Mouse (Mus musculus) splenic B cell, adult 2 months (primary cell): ENCODE measurements at regions not wholly inside any gene's neighbourhood (a gene's known extent, or its start where the extent isn't known, plus 50 kb on each side); places are given as distances from the start of the nearest gene placed in this dataset.

Source experiments
- DNase-seq: peaks from one replicate; pipeline ENCODE4 v3.0.0-alpha.2; 2011; ENCODE audit warnings: low read depth, low spot score
- H3K27me3 ChIP-seq: 2 replicates; pipeline ENCODE4 v1.6.1; 2012; ENCODE audit warnings: mild to moderate bottlenecking, low read length, moderate library complexity, mixed read lengths; ENCODE audit not compliant: control insufficient read depth, poor library complexity, insufficient read depth, severe bottlenecking
- H3K36me3 ChIP-seq: 2 replicates; pipeline ENCODE4 v1.6.1; 2012; ENCODE audit warnings: mild to moderate bottlenecking, low read length, moderate library complexity, mixed read lengths; ENCODE audit not compliant: control insufficient read depth, poor library complexity, insufficient read depth, severe bottlenecking

GRCm38 (mm10) chr1:154147001-154147571 lies 53.9 kb upstream of the Zfp648 start:
- Histone ChIP-seq H3K27me3 (no peaks in the 10 kb centered on the region), H3K36me3 (no peaks in the 10 kb centered on the region)
- DNase-seq = no peak

DNA sequence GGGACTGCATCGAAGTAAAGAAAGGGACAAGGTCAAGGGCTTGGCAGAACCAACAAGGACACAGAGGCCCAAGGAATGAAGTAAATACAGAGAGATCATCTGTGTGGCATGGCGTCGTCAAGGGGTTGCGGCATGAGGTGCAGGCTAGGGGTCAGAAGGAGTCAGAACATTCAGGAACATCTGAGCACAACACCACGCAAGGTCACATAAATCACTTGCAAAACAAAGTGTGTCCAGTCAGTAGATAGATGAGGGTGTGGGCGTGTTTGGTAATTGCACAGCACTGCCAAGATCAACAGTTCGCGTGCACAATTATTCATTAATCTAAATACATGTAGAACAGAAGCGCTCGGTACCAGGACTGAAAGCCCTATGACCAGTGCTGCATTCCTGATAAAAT lies 52.0 kb upstream of the Zfp648 start:
- Histone ChIP-seq H3K36me3 (no peaks in the 10 kb centered on the region), H3K27me3 (no peaks in the 10 kb centered on the region)
- DNase-seq = no peak

DNA sequence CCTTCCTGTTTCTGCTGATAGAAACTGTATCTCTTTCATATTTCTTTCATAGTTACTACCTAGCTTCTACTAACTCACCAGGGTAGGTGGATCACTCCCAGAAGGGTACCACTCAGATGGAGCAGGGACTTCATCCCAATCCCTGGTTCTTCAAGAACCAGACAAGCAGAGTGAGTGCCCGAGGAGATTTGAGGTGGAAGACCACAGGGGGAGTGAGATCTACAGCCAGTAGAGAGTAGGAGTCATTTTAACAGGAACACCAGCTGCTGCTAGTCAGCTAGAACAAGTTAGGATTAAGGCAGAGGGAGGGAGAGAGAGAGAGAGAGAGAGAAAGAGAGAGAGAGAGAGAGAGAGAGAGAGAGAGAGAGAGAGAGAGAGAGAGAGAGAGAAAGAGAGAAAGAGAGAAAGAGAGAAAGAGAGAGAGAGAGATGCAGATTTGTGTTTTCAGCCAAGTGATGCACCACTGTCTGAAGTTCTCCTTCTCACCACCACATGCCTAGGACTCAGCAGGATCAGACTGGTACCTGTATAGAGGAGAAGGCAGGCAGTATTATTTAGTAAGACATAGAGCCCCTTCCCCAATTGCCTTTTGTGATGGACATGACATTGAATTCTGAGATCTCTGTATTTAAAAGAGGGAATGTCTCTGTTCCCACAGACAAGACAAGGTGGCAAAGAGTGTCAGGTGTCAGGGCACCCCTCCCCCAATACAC lies 51.4 kb upstream of the Zfp648 start:
- no peaks in the 10 kb centered on the region for H3K27me3 ChIP-seq
- no peak for DNase-seq

DNA sequence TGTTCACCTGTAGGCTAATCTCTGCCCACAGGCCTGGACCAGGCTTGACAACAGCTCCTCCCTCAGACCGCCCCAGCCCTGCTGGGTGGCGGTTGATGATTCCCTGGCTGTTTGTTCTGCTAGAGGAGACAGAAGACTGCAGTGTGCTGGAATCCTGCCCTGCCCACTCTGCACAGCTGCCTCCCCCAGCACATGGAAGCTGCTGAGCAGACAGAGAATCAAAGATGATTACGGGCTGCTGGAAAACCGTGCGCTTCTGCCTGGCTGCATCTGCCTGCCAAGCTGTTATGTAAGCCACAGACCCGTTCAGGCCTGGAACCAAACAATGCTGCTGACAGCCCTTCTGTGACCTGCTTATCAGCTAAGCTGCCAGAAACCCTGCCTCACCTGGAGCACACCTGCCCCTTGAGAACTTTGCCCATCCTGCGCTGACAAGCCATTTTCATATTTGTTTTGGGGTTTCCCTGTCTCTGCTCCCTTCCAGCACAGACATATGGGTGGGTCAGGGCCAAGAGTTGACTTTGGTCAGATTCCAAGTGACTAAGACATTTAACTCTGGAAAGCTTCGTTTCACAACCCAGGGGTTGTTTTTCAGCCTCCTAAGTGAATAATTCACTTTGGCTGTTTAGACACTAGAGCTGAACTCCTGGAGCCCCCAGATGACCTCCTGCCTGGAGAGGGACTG lies 50.7 kb upstream of the Zfp648 start:
- no peak for DNase-seq
- Histone ChIP-seq H3K27me3 (no peaks in the 10 kb centered on the region), H3K36me3 (no peaks in the 10 kb centered on the region)

More for the DNA sequence above, 51.4 kb upstream of the Zfp648 start:
- no peaks in the 10 kb centered on the region for H3K36me3 ChIP-seq
